Mouse (Mus musculus) limb, embryonic 14.5 days (tissue): ENCODE results near the gene Cyp2j12. TPM values are rescaled to one million over a fixed set of nuclear protein-coding genes. Genes with fewer than 3 reads are reported as not detected.
"Not testable (repeated sequence)": the region's sequence is repeated elsewhere in the genome, so short reads cannot be mapped to it uniquely, and the experiment has no call there.

Experiments used
- ATAC-seq: fragments of 200-750 bp; cut with Nextera tagmentation; 2 replicates; pipeline ENCODE4 v1.8.0; 2017; ENCODE audit warnings: low read depth, moderate number of reproducible peaks, moderate TSS enrichment; ENCODE audit not compliant: low FRiP score
- DNase-seq: peaks from one replicate; pipeline ENCODE4 v3.0.0-alpha.2; 2015; ENCODE audit warnings: low spot score
- H3K27ac ChIP-seq: fragments of 300-500 bp; sonication (generic); replicated peaks from 2 replicates; pipeline ENCODE4 v1.5.1; 2014; ENCODE audit warnings: low read depth, mild to moderate bottlenecking, low read length, moderate library complexity, mixed read lengths
- H3K27me3 ChIP-seq: fragments of 300-500 bp; sonication (generic); 2 replicates; pipeline ENCODE4 v1.6.1; 2014; ENCODE audit warnings: low read length, mixed read lengths; ENCODE audit not compliant: control insufficient read depth, insufficient read depth
- H3K36me3 ChIP-seq: fragments of 300-500 bp; sonication (generic); 2 replicates; pipeline ENCODE4 v1.6.1; 2014; ENCODE audit warnings: mild to moderate bottlenecking, low read length, moderate library complexity, mixed read lengths; ENCODE audit not compliant: control insufficient read depth, insufficient read depth
- H3K4me1 ChIP-seq: fragments of 300-500 bp; sonication (generic); 2 replicates; pipeline ENCODE4 v1.6.1; 2014; ENCODE audit warnings: antibody characterized with exemption, low read length, mixed read lengths; ENCODE audit not compliant: control insufficient read depth, insufficient read depth
- H3K4me2 ChIP-seq: fragments of 300-500 bp; sonication (generic); replicated peaks from 2 replicates; pipeline ENCODE4 v1.6.1; 2014; ENCODE audit warnings: low read depth, mild to moderate bottlenecking, low read length, moderate library complexity; ENCODE audit not compliant: severe bottlenecking
- H3K4me3 ChIP-seq: fragments of 300-500 bp; sonication (generic); replicated peaks from 2 replicates; pipeline ENCODE4 v1.5.1; 2014; ENCODE audit warnings: low read length
- H3K9ac ChIP-seq: fragments of 300-500 bp; sonication (generic); 2 replicates; pipeline ENCODE4 v1.6.1; 2014; ENCODE audit warnings: mild to moderate bottlenecking, low read depth, low read length, moderate library complexity; ENCODE audit not compliant: severe bottlenecking
- H3K9me3 ChIP-seq: fragments of 300-500 bp; sonication (generic); 2 replicates; pipeline ENCODE4 v1.6.1; 2016; ENCODE audit warnings: low read length; ENCODE audit not compliant: control insufficient read depth
- POLR2A ChIP-seq: fragments of 200-500 bp; IDR thresholded peaks from 2 replicates; pipeline ENCODE4 v1.8.0; 2012; ENCODE audit warnings: inconsistent platforms, mild to moderate bottlenecking, moderate library complexity, borderline replicate concordance; ENCODE audit not compliant: insufficient read depth, insufficient read length; ENCODE audit errors: extremely low read depth
- WGBS: fragments of 180-500 bp; shearing (Covaris S2); extraction: QIAGEN DNeasy Blood & Tissue Kit; methylation state at CpG from one replicate; pipeline ENCODE4 v1.1.7; 2014; 5-methylcytosine and 5-hydroxymethylcytosine counted together
- polyA plus RNA-seq, 2 experiments: library from polyadenylated mRNA; depleted of rRNA in 1 of 2; stranded (reverse) in 1 of 2; unstranded in 1 of 2; fragments of >200 nt; fragmentation: Nextera tagmentation in 1 of 2; extraction: Ambion mirVana in 1 of 2; gene quantifications; 2 replicates each; pipeline versions ENCODE4 v1.2.1 to v1.2.3; 2012 to 2014

Cyp2j12 gene
- polyA plus RNA-seq, 2 experiments: not detected

- Histone ChIP-seq H3K9me3 (no peaks in the 10 kb centered on the region), H3K9ac (no peak overlapping the region), H3K4me1 (no peaks in the 10 kb centered on the region), H3K36me3 (no peaks in the 10 kb centered on the region), H3K4me3 (no peak overlapping the region), H3K27me3 (no peaks in the 10 kb centered on the region), H3K27ac (no peak overlapping the region), H3K4me2 (no peak overlapping the region)
- 79% methylated on average over 1 of the region's 1 CpGs for WGBS
- no peak for TF ChIP-seq POLR2A
- DNase-seq: no peak
- no peak for ATAC-seq
Measured at GRCm38 (mm10) chr4:96161575-96161974, 20.6 kb upstream of the Cyp2j12 start.

- no peak for TF ChIP-seq POLR2A
- Histone ChIP-seq H3K4me1 (no peaks in the 10 kb centered on the region), H3K27ac (no peak overlapping the region), H3K4me2 (no peak overlapping the region), H3K36me3 (no peaks in the 10 kb centered on the region), H3K4me3 (no peak overlapping the region), H3K9ac (no peak overlapping the region), H3K27me3 (no peaks in the 10 kb centered on the region), H3K9me3 (no peaks in the 10 kb centered on the region)
- ATAC-seq (no peak), DNase-seq (no peak)
- WGBS: 79% methylated on average over 1 of the region's 1 CpGs
Measured at GRCm38 (mm10) chr4:96139226-96139625, 1.7 kb downstream of the Cyp2j12 start.

- no peak for TF ChIP-seq POLR2A
- Histone ChIP-seq H3K27ac (no peak overlapping the region), H3K27me3 (no peaks in the 10 kb centered on the region), H3K4me2 (no peak overlapping the region), H3K9ac (no peak overlapping the region), H3K4me1 (no peaks in the 10 kb centered on the region), H3K4me3 (no peak overlapping the region), H3K36me3 (no peaks in the 10 kb centered on the region), H3K9me3 (no peaks in the 10 kb centered on the region)
- 79% methylated on average over 3 of the region's 3 CpGs for WGBS
- DNase-seq (no peak), ATAC-seq (no peak)
Measured at GRCm38 (mm10) chr4:96134246-96134645, 6.7 kb downstream of the Cyp2j12 start.

GRCm38 (mm10) chr4:96096841-96097240 lies 44.1 kb downstream of the Cyp2j12 start:
- TF ChIP-seq POLR2A: no peak
- Histone ChIP-seq H3K4me2 (no peak overlapping the region), H3K27me3 (no peaks in the 10 kb centered on the region), H3K27ac (no peak overlapping the region), H3K9ac (no peak overlapping the region), H3K4me3 (no peak overlapping the region), H3K9me3 (no peaks in the 10 kb centered on the region), H3K4me1 (no peaks in the 10 kb centered on the region), H3K36me3 (no peaks in the 10 kb centered on the region)
- ATAC-seq (no peak), DNase-seq (peak; percentile 34)
- 10% methylated on average over 2 of the region's 2 CpGs for WGBS

GRCm38 (mm10) chr4:96091869-96092268 lies 49.1 kb downstream of the Cyp2j12 start:
- Histone ChIP-seq H3K9me3 (no peaks in the 10 kb centered on the region), H3K4me3 (no peak overlapping the region), H3K4me2 (no peak overlapping the region), H3K27ac (no peak overlapping the region), H3K9ac (no peak overlapping the region), H3K36me3 (no peaks in the 10 kb centered on the region), H3K27me3 (no peaks in the 10 kb centered on the region), H3K4me1 (no peaks in the 10 kb centered on the region)
- no peak for ATAC-seq
- TF ChIP-seq POLR2A: no peak
- DNase-seq: no peak

GRCm38 (mm10) chr4:96089356-96090048 lies 51.5 kb downstream of the Cyp2j12 start:
- not testable (repeated sequence) for H3K4me3 ChIP-seq, H3K9ac ChIP-seq, H3K9me3 ChIP-seq, ATAC-seq, H3K4me2 ChIP-seq, DNase-seq, H3K27me3 ChIP-seq, H3K4me1 ChIP-seq, H3K36me3 ChIP-seq, H3K27ac ChIP-seq
- WGBS: 68% methylated on average over 6 of the region's 6 CpGs
